Comparison of ENCODE assay signal across 35 mouse cellular contexts in the genomic region with DNA sequence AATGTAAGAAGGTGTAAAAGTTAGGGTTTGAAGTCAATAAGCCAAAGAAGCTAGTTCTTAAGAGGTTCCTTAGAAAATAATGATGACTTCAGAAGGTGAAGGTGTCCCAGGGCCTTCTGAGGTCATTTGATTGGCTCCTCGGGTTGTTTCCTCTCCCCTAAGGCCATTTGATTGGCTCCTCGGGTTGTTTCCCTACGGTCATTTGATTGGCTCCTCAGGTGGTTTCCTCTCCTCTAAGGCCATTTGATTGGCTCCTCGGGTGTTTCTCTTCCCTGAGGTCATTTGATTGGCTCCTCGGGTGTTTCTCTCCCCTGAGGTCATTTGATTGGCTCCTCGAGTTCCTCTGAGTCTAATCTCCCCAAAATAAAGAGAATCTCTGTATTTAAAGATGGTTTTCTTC. TPM values are rescaled to one million over a fixed set of nuclear protein-coding genes. Genes with fewer than 3 reads are reported as not detected.
DNase-seq lines count a peak whose midpoint lies in the region; ATAC-seq and TF ChIP-seq lines count a peak whose summit lies in the region.
"Had no signal": no experiment of that assay in that cellular context is flagged by ENCODE, and none has a peak within 500 bp of the region (broad histone marks: within the 10 kb centered on the region; RNA-seq: fewer than 3 reads in every experiment).

No protein-coding gene starts in this region.

- no peak overlapping the region for H3K9ac ChIP-seq in ES-E14 (ENCODE audit: insufficient read depth, low read depth, low read length, poor library complexity, severe bottlenecking)
- H3K9ac ChIP-seq: embryonic facial prominence, embryonic 12.5 days; embryonic facial prominence, embryonic 15.5 days; forebrain, embryonic 12.5 days; forebrain, embryonic 15.5 days; heart, embryonic 12.5 days; heart, embryonic 15.5 days; hindbrain, embryonic 13.5 days had no signal

- H3K27ac ChIP-seq in ES-E14 (ENCODE audit: insufficient read depth, low read depth, low read length, poor library complexity, severe bottlenecking) = no peak overlapping the region
- H3K27ac ChIP-seq: embryonic facial prominence, embryonic 12.5 days; embryonic facial prominence, embryonic 15.5 days; forebrain, embryonic 12.5 days; forebrain, embryonic 15.5 days; heart, embryonic 15.5 days; hindbrain, embryonic 10.5 days; hindbrain, embryonic 13.5 days had no signal

- 0 out of 4 replicates have a peak overlapping the region, but pooled peaks of 1 of the 2 experiments have one; percentile 7 for H3K4me3 ChIP-seq in ES-E14 (ENCODE audit: insufficient read depth in 1 of 2, low read depth in 1 of 2, low read length in 2 of 2, poor library complexity in 1 of 2, severe bottlenecking in 1 of 2)
- H3K4me3 ChIP-seq: embryonic facial prominence, embryonic 12.5 days; embryonic facial prominence, embryonic 15.5 days; forebrain, embryonic 12.5 days; forebrain, embryonic 15.5 days; heart, embryonic 12.5 days; heart, embryonic 15.5 days; hindbrain, embryonic 10.5 days; hindbrain, embryonic 13.5 days had no signal

- ATAC-seq in frontal cortex, adult (ENCODE audit: low TSS enrichment) = no peak
- ATAC-seq: forebrain, embryonic 15.5 days; hindbrain, embryonic 16.5 days; inflammation-experienced regulatory T-cells, adult 6 months; intestine, embryonic 16.5 days had no signal

- H3K9me3 ChIP-seq in ES-E14 (ENCODE audit: control insufficient read depth, insufficient read depth, low read depth, low read length) = no peaks in the 10 kb centered on the region
- H3K9me3 ChIP-seq: embryonic facial prominence, embryonic 12.5 days; embryonic facial prominence, embryonic 15.5 days; forebrain, embryonic 12.5 days; forebrain, embryonic 15.5 days; heart, embryonic 12.5 days; heart, embryonic 15.5 days; hindbrain, embryonic 10.5 days; hindbrain, embryonic 13.5 days had no signal

- peak; percentile 3 for DNase-seq in 3T3-L1 (ENCODE audit: low read depth, low spot score)
- peak; percentile 16 for DNase-seq in A20 (ENCODE audit: low read depth, low spot score)
- peak; percentile 37 for DNase-seq in ES-E14 (ENCODE audit: low read depth, low spot score)
- DNase-seq in R1 (ENCODE audit: low read depth, low spot score) = peak; percentile 92
- no peak for DNase-seq in right cerebral cortex, postnatal 14 days
- no peak for DNase-seq in adrenal gland, adult 18-20 months (ENCODE audit: low spot score in 2 of 2)
- DNase-seq in spleen, postnatal 10 days (ENCODE audit: low spot score in 2 of 2) = no peak
- DNase-seq: adrenal gland, adult 2 months; adrenal gland, postnatal 14 days; B cell, adult 2 months; cerebellum, adult 11 months; cerebellum, adult 2 months; cerebellum, adult 9-11 months; cerebellum, postnatal 25 days; gastrocnemius, postnatal 10 days; heart, adult 18-20 months; heart, postnatal 10 days; heart, postnatal 36 days; kidney, adult 18-20 months; kidney, adult 9 months had no signal

- in situ Hi-C loops in ES-E14 (cut with MboI; ENCODE audit: low sequenced_read_pairs in 2 of 2, unreplicated experiment in 2 of 2) = no loop called here

- H3K4me1 ChIP-seq in ES-E14 (ENCODE audit: control insufficient read depth in 2 of 2, insufficient read depth in 2 of 2, low read length in 2 of 2, poor library complexity in 1 of 2) = peaks cover 0 to 2% of the 10 kb centered on the region in 2 experiments; a peak in 1 of 4 replicates

- no peaks in the 10 kb centered on the region for H3K36me3 ChIP-seq in ES-E14 (ENCODE audit: control insufficient read depth, insufficient read depth, low read length, poor library complexity, severe bottlenecking)
- H3K36me3 ChIP-seq: embryonic facial prominence, embryonic 12.5 days; embryonic facial prominence, embryonic 15.5 days; G1E; heart, embryonic 12.5 days; heart, embryonic 15.5 days had no signal

TF ChIP-seq in ES-E14, 5 proteins besides CTCF, POLR2A, EP300 and RAD21:
- TF ChIP-seq CHD2 (IDR thresholded peaks at IDR 0.05; ENCODE audit: low read depth, low read length) = peak; percentile 59; the same call in 1 of the 2 replicates
- no peak for TF ChIP-seq ZC3H11A (IDR thresholded peaks at IDR 0.05; ENCODE audit: borderline replicate concordance, low read depth, low read length)
- TF ChIP-seq HCFC1 (IDR thresholded peaks at IDR 0.05; ENCODE audit: borderline replicate concordance, insufficient read depth, low read length) = no peak
- no peak for TF ChIP-seq ZNF384 (IDR thresholded peaks at IDR 0.05; ENCODE audit: low read depth, low read length)
- TF ChIP-seq MAFK (IDR thresholded peaks at IDR 0.05; ENCODE audit: insufficient read depth, low read depth, low read length) = no peak

RNA-seq across cellular contexts. Expression of gene Gm47841, which starts 35.8 kb away (rescaled TPM):
- not detected in 2 replicates for total RNA-seq in ES-E14 (2012; rRNA removed)
- not detected for total RNA-seq in adrenal gland, adult 18-20 months (2021)
- total RNA-seq: adrenal gland, postnatal 14 days; common myeloid progenitor, adult 5-6 weeks; G1E; gastrocnemius, adult 18-20 months; gastrocnemius, postnatal 10 days; heart, adult 18-20 months; heart, postnatal 36 days had no signal

Comparison
In these comparisons a context has a peak if more than half of its experiments do, and no peak if none do; other contexts are left out.
1. DNase-seq: peak in 3T3-L1 (single experiment), A20 (single experiment), ES-E14 (single experiment) and R1 (single experiment); none in right cerebral cortex, postnatal 14 days (single experiment), adrenal gland, adult 18-20 months (0 of 2) and spleen, postnatal 10 days (0 of 2).